Mouse (Mus musculus) olfactory bulb, adult 2 months (tissue): ENCODE measurements around the gene Fam118b. TPM values are rescaled to one million over a fixed set of nuclear protein-coding genes. Genes with fewer than 3 reads are reported as not detected.

Experiments used
- H3K27ac ChIP-seq: fragments of 200-500 bp; 2 replicates; pipeline ENCODE4 v1.5.1; 2012; ENCODE audit warnings: low read depth, low read length; ENCODE audit not compliant: insufficient read depth
- H3K4me1 ChIP-seq: fragments of 200-500 bp; 2 replicates; pipeline ENCODE4 v1.6.1; 2012; ENCODE audit warnings: low read length; ENCODE audit not compliant: control insufficient read depth, insufficient read depth
- H3K4me3 ChIP-seq: fragments of 200-500 bp; 2 replicates; pipeline ENCODE4 v1.5.1; 2012; ENCODE audit warnings: mild to moderate bottlenecking, low read depth, low read length, moderate library complexity; ENCODE audit not compliant: insufficient read depth
- CTCF ChIP-seq: fragments of 200-500 bp; IDR thresholded peaks from 2 replicates; pipeline ENCODE4 v1.5.1; 2012; ENCODE audit warnings: low read depth, mild to moderate bottlenecking, low read length, moderate library complexity; ENCODE audit not compliant: insufficient read depth
- POLR2A ChIP-seq: fragments of 200-500 bp; IDR thresholded peaks from 2 replicates; pipeline ENCODE4 v1.6.1; 2012; ENCODE audit warnings: mild to moderate bottlenecking, low read depth, low read length, moderate library complexity; ENCODE audit not compliant: insufficient read depth
- WGBS: fragments of 180-500 bp; shearing (Covaris S2); methylation state at CpG from one replicate; pipeline ENCODE4 v1.1.7; 2018; 5-methylcytosine and 5-hydroxymethylcytosine counted together
- polyA plus RNA-seq: library from polyadenylated mRNA; stranded (reverse); fragments of >200 nt; gene quantifications from 2 replicates; pipeline ENCODE4 v1.2.4, GENCODE M21; 2012; ENCODE audit warnings: low replicate concordance; ENCODE audit not compliant: missing spikeins, insufficient read depth, insufficient read length

Gene Fam118b
- polyA plus RNA-seq, 1 experiment, result not detected

DNA sequence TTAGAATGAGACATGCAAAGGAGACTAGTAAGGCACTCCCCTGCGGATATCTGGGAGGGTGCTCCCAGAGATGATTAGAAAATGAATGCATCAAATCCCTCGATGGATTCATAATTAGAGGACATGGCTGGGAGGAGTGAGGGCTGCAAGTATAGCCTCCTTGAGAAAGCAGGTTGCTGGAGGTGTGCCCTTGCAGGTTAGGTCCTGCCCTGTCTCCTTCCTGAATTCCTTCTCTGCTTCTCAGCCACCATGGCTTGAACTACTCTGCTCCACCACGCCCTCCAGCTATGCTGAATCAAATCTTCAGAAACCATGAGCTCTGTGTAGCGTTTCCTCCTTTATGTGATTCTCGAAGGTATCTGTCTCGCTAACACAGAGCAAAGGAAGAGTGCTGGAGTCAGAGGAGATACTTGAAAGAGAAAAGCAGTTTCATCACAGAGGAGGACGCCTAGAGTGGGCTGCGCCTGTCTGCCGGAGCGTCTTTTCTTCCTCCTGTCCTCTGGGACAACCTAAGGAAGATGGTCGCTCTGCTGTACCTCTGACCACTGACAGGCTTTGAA lies 74.5 kb downstream of the Fam118b start:
- H3K4me1 ChIP-seq, result peaks cover 8% of the 10 kb centered on the region
- no peak overlapping the region for H3K27ac ChIP-seq
- H3K4me3 ChIP-seq, result no peak overlapping the region
- no peak for TF ChIP-seq CTCF
- no peak for TF ChIP-seq POLR2A
- WGBS, result 87% methylated on average over 11 of the region's 11 CpGs

GRCm38 (mm10) chr9:35188700-35189099 lies 78.9 kb downstream of the Fam118b start:
- TF ChIP-seq CTCF (no peak), POLR2A (no peak)
- 0 out of 2 replicates have a peak overlapping the region, but pooled peaks have one; percentile 13 for H3K4me3 ChIP-seq
- H3K27ac ChIP-seq, result no peak overlapping the region
- WGBS, result 38% methylated on average over 22 of the region's 22 CpGs
- H3K4me1 ChIP-seq, result peaks cover 8% of the 10 kb centered on the region

GRCm38 (mm10) chr9:35187351-35187903 lies 80.2 kb downstream of the Fam118b start:
- WGBS, result 92% methylated on average over 10 of the region's 10 CpGs
- H3K4me3 ChIP-seq, result no peak overlapping the region
- H3K27ac ChIP-seq, result no peak overlapping the region
- TF ChIP-seq POLR2A, result no peak
- TF ChIP-seq CTCF, result no peak
- H3K4me1 ChIP-seq, result peaks cover 8% of the 10 kb centered on the region

- WGBS, result 84% methylated on average over 3 of the region's 4 CpGs
- H3K4me3 ChIP-seq, result no peak overlapping the region
- H3K4me1 ChIP-seq, result peaks cover 8% of the 10 kb centered on the region
- no peak overlapping the region for H3K27ac ChIP-seq
- no peak for TF ChIP-seq POLR2A
- no peak for TF ChIP-seq CTCF
Observed at GRCm38 (mm10) chr9:35186430-35186829, 81.2 kb downstream of the Fam118b start.

DNA sequence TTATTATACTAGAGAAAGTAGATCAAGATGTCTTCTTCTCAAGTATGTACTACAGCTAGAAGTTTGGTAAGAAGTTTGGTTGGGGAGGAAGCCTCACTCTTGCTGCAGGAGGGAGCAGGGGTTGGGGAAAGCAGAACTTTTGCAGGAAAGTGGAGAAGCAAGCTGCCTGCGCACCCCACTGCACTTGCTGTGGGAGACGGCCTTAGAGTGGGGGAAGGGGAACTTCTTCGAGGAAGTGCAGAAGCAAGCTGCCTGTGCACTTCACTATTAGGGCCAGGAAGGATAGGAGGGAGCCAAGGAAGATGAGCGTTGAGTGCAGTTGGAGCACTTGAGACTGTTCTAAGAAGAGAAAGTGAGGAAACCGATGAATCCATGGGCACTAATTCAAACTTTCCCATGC lies 84.2 kb downstream of the Fam118b start:
- H3K27ac ChIP-seq, result no peak overlapping the region
- TF ChIP-seq CTCF (no peak), POLR2A (no peak)
- WGBS, result 78% methylated on average over 5 of the region's 5 CpGs
- H3K4me3 ChIP-seq, result no peak overlapping the region
- no peaks in the 10 kb centered on the region for H3K4me1 ChIP-seq

- WGBS, result 78% methylated on average over 2 of the region's 2 CpGs
- TF ChIP-seq POLR2A, result no peak
- TF ChIP-seq CTCF, result no peak
- H3K4me1 ChIP-seq, result no peaks in the 10 kb centered on the region
- H3K27ac ChIP-seq, result no peak overlapping the region
- H3K4me3 ChIP-seq, result no peak overlapping the region
Observed at GRCm38 (mm10) chr9:35182832-35183231, 84.8 kb downstream of the Fam118b start.

DNA sequence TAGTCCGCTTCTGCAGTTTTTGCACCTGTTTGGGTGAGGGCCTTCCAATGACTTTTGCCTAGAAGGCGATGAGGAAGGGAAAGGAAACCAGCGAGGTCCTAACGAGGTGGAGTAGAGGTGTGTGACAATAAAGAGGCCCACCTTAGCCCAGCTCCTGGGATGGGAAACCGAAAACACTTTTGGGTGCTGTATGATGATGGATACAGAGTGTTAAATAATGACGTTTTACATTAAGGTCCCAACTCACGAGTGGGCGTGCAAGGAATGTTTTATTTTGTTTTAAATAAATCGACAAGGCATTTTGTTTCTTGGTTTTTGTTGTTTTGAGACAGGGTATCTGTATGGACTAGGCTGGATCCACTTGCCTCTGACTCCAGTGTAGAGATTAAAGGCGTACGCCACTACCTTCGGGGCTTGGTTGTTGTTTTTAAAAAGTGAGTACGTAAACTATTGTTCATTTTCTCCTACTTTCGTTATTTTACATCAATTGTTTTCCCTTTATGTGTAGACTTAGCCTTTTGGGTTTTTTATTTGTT lies 91.4 kb downstream of the Fam118b start:
- TF ChIP-seq CTCF, result no peak
- TF ChIP-seq POLR2A, result no peak
- 0 out of 2 replicates have a peak, but pooled peaks cover 2% of the 10 kb centered on the region for H3K4me1 ChIP-seq
- H3K4me3 ChIP-seq, result peak overlapping the region; percentile 55
- WGBS, result 30% methylated on average over 14 of the region's 14 CpGs
- no peak overlapping the region for H3K27ac ChIP-seq

DNA sequence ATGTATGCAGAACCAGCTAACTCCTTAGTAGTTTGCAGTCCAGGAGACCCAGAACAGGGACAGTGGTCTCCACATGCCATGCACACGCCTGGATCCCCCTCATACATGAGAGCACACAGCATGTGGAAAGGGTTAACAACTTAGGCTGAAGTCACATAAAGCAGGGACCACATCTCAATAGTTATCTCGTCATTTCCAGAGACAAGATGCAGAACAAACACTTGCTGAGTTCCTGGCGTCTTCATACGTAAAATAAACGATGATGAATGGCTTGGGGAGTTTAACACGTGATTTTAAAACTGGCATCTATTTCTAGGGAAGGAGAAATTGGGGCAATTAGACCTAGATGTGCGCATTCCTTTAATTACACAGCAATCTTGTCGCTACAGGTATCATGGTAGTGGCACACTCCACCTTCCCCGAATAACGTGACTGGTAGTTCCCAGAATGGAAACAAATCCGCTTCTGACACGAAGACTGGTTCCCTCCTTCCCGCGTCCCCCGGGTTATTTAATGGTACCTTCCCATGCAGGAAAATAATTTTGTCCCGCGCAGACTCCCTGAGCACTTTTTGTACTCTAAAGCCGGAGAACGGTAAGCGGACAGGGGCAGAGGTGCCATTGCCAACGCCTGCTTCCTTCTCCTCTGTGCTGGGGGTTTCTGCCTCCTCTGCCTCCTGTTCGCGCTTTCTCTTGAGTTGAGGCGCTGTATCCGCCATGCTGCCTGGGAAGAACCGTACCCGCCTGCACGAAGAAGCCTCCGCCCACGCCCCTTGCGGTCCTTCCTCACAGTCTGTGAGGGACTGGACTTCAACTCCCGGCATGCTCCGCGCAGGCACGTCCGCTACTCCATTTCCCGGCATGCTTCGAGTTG lies 92.1 kb downstream of the Fam118b start, which contains the start of gene Dcps:
Gene Dcps (minus strand): TSS at position 811 of the 873 bp plus-strand sequence.
- H3K4me1 ChIP-seq, result 0 out of 2 replicates have a peak, but pooled peaks cover 2% of the 10 kb centered on the region
- TF ChIP-seq POLR2A, result peak; percentile 78
- no peak for TF ChIP-seq CTCF
- peak within 1 kb of the TSS; percentile 62 for H3K4me3 ChIP-seq
- H3K27ac ChIP-seq, result peak within 1 kb of the TSS; percentile 76
- WGBS, result 0% methylated on average over 38 of the region's 38 CpGs

GRCm38 (mm10) chr9:35173331-35173730 lies 94.3 kb downstream of the Fam118b start:
- Histone ChIP-seq H3K27ac (no peak overlapping the region), H3K4me3 (no peak overlapping the region), H3K4me1 (0 out of 2 replicates have a peak, but pooled peaks cover 2% of the 10 kb centered on the region)
- 85% methylated on average over 1 of the region's 1 CpGs for WGBS
- TF ChIP-seq CTCF (no peak), POLR2A (no peak)
